Mouse (Mus musculus): ENCODE data around the gene Nosip. TPM values are rescaled to one million over a fixed set of nuclear protein-coding genes. Genes with fewer than 3 reads are reported as not detected.

Gene Nosip
- total and polyA plus RNA-seq, 2 experiments from 2014 or later: 74.3 to 76.4 TPM

DNA sequence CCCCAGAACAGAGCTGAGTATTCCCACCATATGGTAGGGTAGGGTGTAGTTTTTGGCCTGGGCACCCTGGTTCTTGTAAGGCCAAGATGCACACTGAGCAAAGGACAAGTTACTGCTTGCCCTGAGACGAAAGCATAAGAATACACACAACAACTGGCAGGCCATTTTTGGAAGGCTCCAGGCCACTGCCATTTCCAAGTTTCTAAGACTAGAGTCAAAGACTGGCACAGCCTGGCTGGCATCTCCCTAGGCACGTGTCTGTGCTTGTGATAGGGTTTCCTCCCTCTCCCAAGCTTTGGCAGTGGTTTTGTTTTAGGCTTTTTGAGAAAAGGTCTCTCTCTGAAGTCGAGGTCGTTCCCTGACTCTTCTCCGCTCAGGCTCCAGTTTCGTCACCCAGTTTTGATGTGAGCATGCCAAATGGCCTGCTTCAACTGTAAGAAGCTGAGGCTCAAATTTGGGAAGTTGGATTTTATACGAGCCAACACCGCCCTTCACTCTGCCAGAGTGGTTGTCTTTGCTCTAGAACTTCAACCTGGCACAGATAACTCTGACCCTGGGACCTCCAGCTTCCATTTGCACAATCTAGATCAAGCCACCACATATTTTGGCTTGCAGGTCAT, 36.5 kb upstream of the Nosip start:
- DNase-seq: no peak
- 63% methylated on average over 8 of the region's 8 CpGs for whole genome bisulfite sequencing

DNA sequence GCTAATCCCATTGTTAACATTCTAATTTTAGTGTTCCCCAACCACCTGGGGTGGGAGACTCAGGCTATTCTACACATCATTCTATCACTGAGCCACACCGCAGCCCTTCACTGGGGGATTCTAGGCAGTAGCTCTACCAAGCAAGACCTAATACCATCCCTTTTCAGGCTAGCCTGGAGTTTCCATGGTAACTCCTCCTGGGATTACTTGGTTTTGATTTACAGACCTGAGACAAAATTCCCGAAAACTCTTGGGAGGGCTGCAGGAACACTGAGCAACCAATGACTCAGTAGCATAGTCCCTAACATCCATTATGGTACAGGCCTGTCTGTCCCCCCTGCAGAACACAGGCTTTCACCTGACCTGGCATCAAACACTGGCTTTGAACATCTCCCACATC, 36.0 kb upstream of the Nosip start:
- Histone ChIP-seq H3K4me3 (ENCODE audit: low read depth, low read length) (no peak overlapping the region), H3K4me2 (ENCODE audit: low read depth) (no peak overlapping the region), H3K9ac (no peak overlapping the region), H3K4me1 (ENCODE audit: insufficient read depth) (no peaks in the 10 kb centered on the region), H3K27me3 (ENCODE audit: insufficient read depth, low read length) (no peaks in the 10 kb centered on the region), H3K27ac (ENCODE audit: low read depth, low read length) (0 out of 2 replicates have a peak overlapping the region, but pooled peaks have one; percentile 9), H3K9me3 (ENCODE audit: low read length) (no peaks in the 10 kb centered on the region), H3K36me3 (ENCODE audit: insufficient read depth) (peaks cover 46% of the 10 kb centered on the region)
- no peak for TF ChIP-seq CTCF (IDR thresholded peaks at IDR 0.05; ENCODE audit: low read depth)
- WGBS: 60% methylated on average over 2 of the region's 2 CpGs
- DNase-seq (peak; percentile 11), ATAC-seq (peak; percentile 21)

More for the DNA sequence above, 36.5 kb upstream of the Nosip start:
- Histone ChIP-seq H3K27ac (ENCODE audit: low read depth, low read length) (peak overlapping the region; percentile 9; the same call in 1 of the 2 replicates), H3K4me3 (ENCODE audit: low read depth, low read length) (no peak overlapping the region), H3K9ac (0 out of 2 replicates have a peak overlapping the region, but pooled peaks have one; percentile 22), H3K4me1 (ENCODE audit: insufficient read depth) (no peaks in the 10 kb centered on the region), H3K27me3 (ENCODE audit: insufficient read depth, low read length) (no peaks in the 10 kb centered on the region), H3K36me3 (ENCODE audit: insufficient read depth) (peaks cover 41% of the 10 kb centered on the region), H3K4me2 (ENCODE audit: low read depth) (no peak overlapping the region), H3K9me3 (ENCODE audit: low read length) (no peaks in the 10 kb centered on the region)
- ATAC-seq: peak; percentile 17; the same call in 1 of the 2 replicates
- TF ChIP-seq CTCF (IDR thresholded peaks at IDR 0.05; ENCODE audit: low read depth): no peak

DNA sequence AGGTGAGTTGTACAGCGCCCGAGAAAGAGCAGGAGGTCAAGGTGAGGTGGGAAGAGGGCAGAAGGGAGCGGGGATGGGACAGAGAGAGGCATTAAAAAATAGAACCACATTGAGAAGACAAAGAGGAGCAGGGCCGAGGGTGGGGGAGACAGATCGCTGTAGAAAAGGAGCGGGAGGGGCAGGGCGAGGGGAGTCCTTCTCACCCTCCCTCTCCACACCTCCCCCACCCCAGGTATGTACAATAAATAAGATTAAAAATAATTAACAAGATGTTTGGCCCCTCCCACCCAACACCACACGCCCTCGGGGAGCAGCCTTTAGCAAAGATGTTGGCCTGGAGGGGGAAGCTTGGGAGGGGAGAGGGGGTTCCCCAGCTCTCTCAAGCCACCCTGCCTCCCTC, 34.5 kb upstream of the Nosip start:
- no peak for TF ChIP-seq CTCF (IDR thresholded peaks at IDR 0.05; ENCODE audit: low read depth)
- Histone ChIP-seq H3K36me3 (ENCODE audit: insufficient read depth) (peaks cover 61% of the 10 kb centered on the region), H3K9ac (no peak overlapping the region), H3K27me3 (ENCODE audit: insufficient read depth, low read length) (no peaks in the 10 kb centered on the region), H3K9me3 (ENCODE audit: low read length) (no peaks in the 10 kb centered on the region), H3K4me1 (ENCODE audit: insufficient read depth) (no peaks in the 10 kb centered on the region), H3K4me2 (ENCODE audit: low read depth) (no peak overlapping the region), H3K27ac (ENCODE audit: low read depth, low read length) (no peak overlapping the region), H3K4me3 (ENCODE audit: low read depth, low read length) (no peak overlapping the region)
- WGBS: 94% methylated on average over 9 of the region's 9 CpGs
- DNase-seq (no peak), ATAC-seq (no peak)

DNA sequence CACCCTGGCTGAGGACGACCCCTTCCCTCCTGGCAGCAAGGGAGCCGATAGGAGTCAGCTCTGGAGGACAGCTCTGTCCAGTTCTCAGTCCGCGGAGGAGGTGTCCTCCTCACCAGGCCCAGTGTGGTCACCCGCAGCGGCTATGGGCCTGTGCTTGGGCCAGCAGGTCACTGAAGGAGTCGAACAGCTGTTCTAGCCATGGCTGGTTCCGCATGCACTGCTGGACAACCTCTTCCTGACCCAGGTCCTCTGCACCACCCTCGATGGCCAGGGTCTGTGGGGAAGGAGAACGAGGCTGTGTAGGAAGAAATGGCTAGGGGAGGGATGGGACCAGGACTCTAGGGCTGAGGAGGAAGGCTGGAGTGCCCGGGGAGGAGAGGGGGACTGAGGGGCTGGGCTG, 33.9 kb upstream of the Nosip start:
- WGBS: 93% methylated on average over 11 of the region's 11 CpGs
- H3K4me2 ChIP-seq (ENCODE audit: low read depth): no peak overlapping the region
- no peak overlapping the region for H3K4me3 ChIP-seq (ENCODE audit: low read depth, low read length)
- H3K27ac ChIP-seq (ENCODE audit: low read depth, low read length): no peak overlapping the region
- no peak for ATAC-seq
- H3K9ac ChIP-seq: no peak overlapping the region
- DNase-seq: no peak
- H3K36me3 ChIP-seq (ENCODE audit: insufficient read depth): peaks cover 66% of the 10 kb centered on the region
- H3K27me3 ChIP-seq (ENCODE audit: insufficient read depth, low read length): no peaks in the 10 kb centered on the region
- TF ChIP-seq CTCF (IDR thresholded peaks at IDR 0.05; ENCODE audit: low read depth): no peak
- H3K9me3 ChIP-seq (ENCODE audit: low read length): no peaks in the 10 kb centered on the region
- no peaks in the 10 kb centered on the region for H3K4me1 ChIP-seq (ENCODE audit: insufficient read depth)

DNA sequence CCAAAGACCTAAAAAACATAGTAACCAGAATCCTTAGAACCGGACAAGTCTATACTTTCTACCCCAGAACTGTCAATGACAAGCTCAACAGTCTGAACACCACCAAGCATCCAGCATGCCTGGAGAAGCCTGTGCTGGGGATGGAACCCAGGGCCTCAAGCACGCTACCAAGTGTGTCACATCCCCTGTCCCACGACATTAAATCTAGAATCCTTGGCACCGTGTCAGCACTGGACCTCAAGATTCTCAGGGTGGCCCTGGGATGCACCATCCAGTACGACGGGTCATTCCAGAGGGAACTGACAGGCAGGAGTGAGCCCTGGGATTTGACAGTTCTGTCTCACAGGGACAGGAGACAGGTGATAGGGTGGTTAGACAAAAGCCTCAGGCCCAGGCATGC, 32.2 kb upstream of the Nosip start:
- H3K4me3 ChIP-seq (ENCODE audit: low read depth, low read length): no peak overlapping the region
- no peaks in the 10 kb centered on the region for H3K27me3 ChIP-seq (ENCODE audit: insufficient read depth, low read length)
- no peaks in the 10 kb centered on the region for H3K9me3 ChIP-seq (ENCODE audit: low read length)
- no peak overlapping the region for H3K27ac ChIP-seq (ENCODE audit: low read depth, low read length)
- no peaks in the 10 kb centered on the region for H3K4me1 ChIP-seq (ENCODE audit: insufficient read depth)
- no peak overlapping the region for H3K4me2 ChIP-seq (ENCODE audit: low read depth)
- ATAC-seq (no peak), DNase-seq (no peak)
- H3K36me3 ChIP-seq (ENCODE audit: insufficient read depth): peaks cover 82% of the 10 kb centered on the region
- 94% methylated on average over 6 of the region's 6 CpGs for WGBS
- TF ChIP-seq CTCF (IDR thresholded peaks at IDR 0.05; ENCODE audit: low read depth): no peak
- no peak overlapping the region for H3K9ac ChIP-seq

DNA sequence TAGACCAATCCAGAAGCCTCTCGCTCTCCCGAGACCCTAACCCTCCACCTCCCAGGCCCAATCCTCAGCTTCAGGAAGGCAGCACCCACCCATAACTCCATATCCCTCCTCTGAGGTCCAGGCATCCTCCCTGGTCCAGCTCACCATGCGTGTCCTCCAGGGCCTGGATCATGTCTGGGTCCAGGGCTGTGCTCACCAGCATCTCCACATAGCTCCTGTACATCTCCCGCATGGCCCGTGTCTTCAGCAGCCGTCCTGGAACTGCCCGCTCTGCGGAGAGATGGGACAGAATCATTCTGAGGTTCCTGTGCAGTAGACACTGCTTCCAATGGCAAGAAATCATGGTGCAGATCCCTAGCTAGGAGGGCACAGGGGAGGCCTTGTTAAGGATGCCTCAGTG, 31.4 kb upstream of the Nosip start:
- ATAC-seq (no peak), DNase-seq (no peak)
- 98% methylated on average over 8 of the region's 8 CpGs for WGBS
- H3K4me2 ChIP-seq (ENCODE audit: low read depth): no peak overlapping the region
- H3K4me3 ChIP-seq (ENCODE audit: low read depth, low read length): no peak overlapping the region
- no peaks in the 10 kb centered on the region for H3K27me3 ChIP-seq (ENCODE audit: insufficient read depth, low read length)
- H3K9me3 ChIP-seq (ENCODE audit: low read length): no peaks in the 10 kb centered on the region
- no peak overlapping the region for H3K9ac ChIP-seq
- no peak for TF ChIP-seq CTCF (IDR thresholded peaks at IDR 0.05; ENCODE audit: low read depth)
- no peak overlapping the region for H3K27ac ChIP-seq (ENCODE audit: low read depth, low read length)
- no peaks in the 10 kb centered on the region for H3K4me1 ChIP-seq (ENCODE audit: insufficient read depth)
- peaks cover 91% of the 10 kb centered on the region for H3K36me3 ChIP-seq (ENCODE audit: insufficient read depth)

DNA sequence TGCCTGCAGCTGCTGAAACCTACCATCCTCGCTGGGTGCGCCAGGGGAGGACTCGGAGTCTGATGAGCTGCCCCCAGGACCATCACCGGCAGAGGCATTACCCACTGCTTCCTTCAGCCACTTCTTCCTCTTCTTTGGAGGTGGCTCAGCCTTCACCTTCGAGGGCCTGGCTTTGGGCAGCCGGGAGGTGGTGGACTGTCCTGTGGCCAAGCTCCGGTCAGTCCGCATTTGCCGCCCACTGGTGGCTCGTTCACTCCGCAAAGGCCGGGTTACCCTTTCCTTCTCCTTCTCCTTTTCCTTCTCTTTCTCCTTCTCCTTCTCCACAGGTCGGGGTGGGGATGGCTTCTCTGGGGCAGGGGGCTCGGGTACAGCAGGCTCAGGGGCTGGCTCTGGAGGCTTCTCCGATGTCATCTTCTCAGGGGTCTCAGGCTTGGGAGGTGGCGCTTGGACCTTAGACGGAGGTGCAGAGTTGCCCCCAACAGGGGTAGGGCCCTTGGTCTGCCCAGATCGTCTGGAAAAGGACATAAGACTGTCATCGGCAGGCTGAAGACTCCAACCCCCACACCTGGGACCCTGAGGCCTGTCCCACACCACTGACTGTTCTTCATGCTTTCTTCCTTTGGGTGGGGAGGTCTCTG, 28.4 kb upstream of the Nosip start:
- 97% methylated on average over 19 of the region's 19 CpGs for WGBS
- ATAC-seq (no peak), DNase-seq (no peak)
- no peak overlapping the region for H3K27ac ChIP-seq (ENCODE audit: low read depth, low read length)
- TF ChIP-seq CTCF (IDR thresholded peaks at IDR 0.05; ENCODE audit: low read depth): no peak
- no peaks in the 10 kb centered on the region for H3K9me3 ChIP-seq (ENCODE audit: low read length)
- H3K4me3 ChIP-seq (ENCODE audit: low read depth, low read length): no peak overlapping the region
- no peak overlapping the region for H3K9ac ChIP-seq
- no peak overlapping the region for H3K4me2 ChIP-seq (ENCODE audit: low read depth)
- peaks cover 91% of the 10 kb centered on the region for H3K36me3 ChIP-seq (ENCODE audit: insufficient read depth)
- no peaks in the 10 kb centered on the region for H3K4me1 ChIP-seq (ENCODE audit: insufficient read depth)
- H3K27me3 ChIP-seq (ENCODE audit: insufficient read depth, low read length): no peaks in the 10 kb centered on the region
